Mouse (Mus musculus) midbrain, embryonic 11.5 days (tissue): ENCODE measurements around the gene Igf1r. TPM values are rescaled to one million over a fixed set of nuclear protein-coding genes. Genes with fewer than 3 reads are reported as not detected.

ENCODE experiments used
- ATAC-seq: fragments of 200-750 bp; cut with Nextera tagmentation; 2 replicates; pipeline ENCODE4 v1.8.0; 2017; ENCODE audit warnings: moderate TSS enrichment, moderate library complexity; ENCODE audit not compliant: low FRiP score
- DNase-seq: peaks from one replicate; pipeline ENCODE4 v3.0.0; 2015; ENCODE audit warnings: low spot score; ENCODE audit errors: missing footprints
- H3K27ac ChIP-seq: fragments of 300-500 bp; sonication (generic); 2 replicates; pipeline ENCODE4 v1.5.1; 2014; ENCODE audit warnings: low read depth, low read length
- H3K27me3 ChIP-seq: fragments of 300-500 bp; sonication (generic); 2 replicates; pipeline ENCODE4 v1.6.1; 2014; ENCODE audit warnings: mild to moderate bottlenecking, low read length, moderate library complexity, mixed read lengths; ENCODE audit not compliant: control insufficient read depth, insufficient read depth
- H3K36me3 ChIP-seq: fragments of 300-500 bp; sonication (generic); 2 replicates; pipeline ENCODE4 v1.6.1; 2014; ENCODE audit warnings: mild to moderate bottlenecking, low read length, moderate library complexity, mixed read lengths; ENCODE audit not compliant: control insufficient read depth, insufficient read depth
- H3K4me1 ChIP-seq: fragments of 300-500 bp; sonication (generic); 2 replicates; pipeline ENCODE4 v1.6.1; 2014; ENCODE audit warnings: low read length; ENCODE audit not compliant: control insufficient read depth, insufficient read depth
- H3K4me2 ChIP-seq: fragments of 300-500 bp; sonication (generic); 2 replicates; pipeline ENCODE4 v1.6.1; 2014; ENCODE audit warnings: mild to moderate bottlenecking, moderate library complexity
- H3K4me3 ChIP-seq: fragments of 300-500 bp; sonication (generic); 2 replicates; pipeline ENCODE4 v1.5.1; 2014; ENCODE audit warnings: low read depth, low read length
- H3K9ac ChIP-seq: fragments of 300-500 bp; sonication (generic); 2 replicates; pipeline ENCODE4 v1.6.1; 2014; ENCODE audit warnings: low read length
- H3K9me3 ChIP-seq: fragments of 300-500 bp; sonication (generic); 2 replicates; pipeline ENCODE4 v1.6.1; 2016; ENCODE audit warnings: low read length; ENCODE audit not compliant: control insufficient read depth
- WGBS: fragments of 180-500 bp; shearing (Covaris S2); extraction: QIAGEN DNeasy Blood & Tissue Kit; methylation state at CpG from one replicate; pipeline ENCODE4 v1.1.7; 2014; 5-methylcytosine and 5-hydroxymethylcytosine counted together
- polyA plus RNA-seq: library from polyadenylated mRNA; unstranded; fragments of >200 nt; fragmentation: Nextera tagmentation; extraction: Ambion mirVana; gene quantifications from 2 replicates; pipeline ENCODE4 v1.2.1, GENCODE M21; 2014

Gene Igf1r
- polyA plus RNA-seq, 1 experiment from 2014 or later = 20.0 TPM

- H3K9me3 ChIP-seq = no peaks in the 10 kb centered on the region
- DNase-seq (no peak), ATAC-seq (no peak)
- no peaks in the 10 kb centered on the region for H3K36me3 ChIP-seq
- H3K27me3 ChIP-seq = no peaks in the 10 kb centered on the region
- H3K27ac ChIP-seq = no peak overlapping the region
- peaks cover 24% of the 10 kb centered on the region for H3K4me1 ChIP-seq
- H3K4me2 ChIP-seq = no peak overlapping the region
- H3K4me3 ChIP-seq = no peak overlapping the region
- H3K9ac ChIP-seq = no peak overlapping the region
- WGBS = 74% methylated on average over 9 of the region's 9 CpGs
These were observed 16.4 kb downstream of the Igf1r start for GRCm38 (mm10) chr7:67969076-67969475.

GRCm38 (mm10) chr7:67973180-67974014 lies 20.8 kb downstream of the Igf1r start:
- Histone ChIP-seq H3K27ac (peak overlapping the region; percentile 14; the same call in 1 of the 2 replicates), H3K9ac (no peak overlapping the region), H3K4me3 (no peak overlapping the region), H3K27me3 (no peaks in the 10 kb centered on the region), H3K36me3 (no peaks in the 10 kb centered on the region), H3K9me3 (no peaks in the 10 kb centered on the region), H3K4me1 (peaks cover 24% of the 10 kb centered on the region), H3K4me2 (peak overlapping the region; percentile 7; the same call in 1 of the 2 replicates)
- 23% methylated on average over 15 of the region's 15 CpGs for WGBS
- no peak for DNase-seq
- ATAC-seq = no peak

DNA sequence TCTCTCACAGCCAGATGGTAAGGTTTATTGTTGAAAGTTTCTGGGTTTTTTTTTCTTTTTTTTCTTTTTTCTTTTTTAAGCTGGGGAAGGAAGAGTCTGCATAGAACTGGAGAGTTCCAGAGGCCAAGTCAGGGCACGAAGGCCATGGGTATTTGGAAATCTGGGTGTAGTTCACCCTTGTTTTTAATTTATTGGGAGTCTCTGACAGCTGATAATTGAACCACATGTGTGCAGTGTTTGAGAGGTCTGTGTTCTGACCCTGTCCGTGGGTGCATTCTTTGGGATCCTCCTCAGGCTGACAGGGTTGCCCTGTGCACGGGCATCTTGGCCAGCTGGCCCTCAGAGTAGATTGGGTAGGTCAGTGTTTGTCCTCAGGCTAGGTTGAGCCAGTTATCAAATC lies 29.3 kb downstream of the Igf1r start:
- no peak overlapping the region for H3K9ac ChIP-seq
- no peak for ATAC-seq
- no peak overlapping the region for H3K4me3 ChIP-seq
- peaks cover 3% of the 10 kb centered on the region for H3K4me1 ChIP-seq
- H3K27me3 ChIP-seq = no peaks in the 10 kb centered on the region
- H3K9me3 ChIP-seq = no peaks in the 10 kb centered on the region
- no peak for DNase-seq
- H3K27ac ChIP-seq = no peak overlapping the region
- WGBS = 69% methylated on average over 3 of the region's 3 CpGs
- H3K36me3 ChIP-seq = no peaks in the 10 kb centered on the region
- no peak overlapping the region for H3K4me2 ChIP-seq

- H3K4me2 ChIP-seq = no peak overlapping the region
- H3K27ac ChIP-seq = no peak overlapping the region
- H3K9me3 ChIP-seq = no peaks in the 10 kb centered on the region
- WGBS = 84% methylated on average over 8 of the region's 8 CpGs
- DNase-seq = no peak
- no peak for ATAC-seq
- no peaks in the 10 kb centered on the region for H3K36me3 ChIP-seq
- no peak overlapping the region for H3K9ac ChIP-seq
- no peak overlapping the region for H3K4me3 ChIP-seq
- no peaks in the 10 kb centered on the region for H3K27me3 ChIP-seq
- peaks cover 3% of the 10 kb centered on the region for H3K4me1 ChIP-seq
These were observed 30.2 kb downstream of the Igf1r start for GRCm38 (mm10) chr7:67982809-67983208.

- Histone ChIP-seq H3K27ac (no peak overlapping the region), H3K4me1 (peaks cover 3% of the 10 kb centered on the region), H3K36me3 (no peaks in the 10 kb centered on the region), H3K4me2 (no peak overlapping the region), H3K4me3 (no peak overlapping the region), H3K9me3 (no peaks in the 10 kb centered on the region), H3K9ac (no peak overlapping the region), H3K27me3 (no peaks in the 10 kb centered on the region)
- WGBS = 94% methylated on average over 7 of the region's 7 CpGs
- ATAC-seq = no peak
- DNase-seq = no peak
These were observed 30.8 kb downstream of the Igf1r start for GRCm38 (mm10) chr7:67983451-67983850.

DNA sequence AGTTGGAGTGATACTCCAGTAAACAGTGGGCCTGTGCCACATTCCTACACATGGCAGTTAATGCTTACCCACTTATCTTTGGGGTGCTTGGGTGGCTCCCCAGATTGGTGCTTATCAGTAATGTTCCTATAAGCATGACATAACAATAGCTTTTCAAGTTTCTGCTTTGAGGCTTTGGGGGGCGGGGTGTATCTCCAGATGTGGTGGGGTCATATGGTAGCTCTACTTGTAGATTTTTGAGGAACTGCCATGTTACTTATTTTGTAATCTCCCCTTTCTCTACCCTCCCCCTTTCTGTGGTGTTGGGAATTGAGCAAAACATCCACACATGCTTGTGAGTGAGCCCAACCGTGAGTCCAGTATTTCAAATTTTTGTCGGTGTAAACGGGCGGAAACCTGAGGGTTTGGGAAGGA lies 32.4 kb downstream of the Igf1r start:
- Histone ChIP-seq H3K36me3 (no peaks in the 10 kb centered on the region), H3K27me3 (no peaks in the 10 kb centered on the region), H3K4me1 (peaks cover 3% of the 10 kb centered on the region), H3K4me3 (no peak overlapping the region), H3K9ac (no peak overlapping the region), H3K4me2 (no peak overlapping the region), H3K27ac (no peak overlapping the region), H3K9me3 (no peaks in the 10 kb centered on the region)
- 93% methylated on average over 5 of the region's 5 CpGs for WGBS
- no peak for DNase-seq
- no peak for ATAC-seq

- no peak for ATAC-seq
These were observed 32.9 kb downstream of the Igf1r start for GRCm38 (mm10) chr7:67985511-67985910.

DNA sequence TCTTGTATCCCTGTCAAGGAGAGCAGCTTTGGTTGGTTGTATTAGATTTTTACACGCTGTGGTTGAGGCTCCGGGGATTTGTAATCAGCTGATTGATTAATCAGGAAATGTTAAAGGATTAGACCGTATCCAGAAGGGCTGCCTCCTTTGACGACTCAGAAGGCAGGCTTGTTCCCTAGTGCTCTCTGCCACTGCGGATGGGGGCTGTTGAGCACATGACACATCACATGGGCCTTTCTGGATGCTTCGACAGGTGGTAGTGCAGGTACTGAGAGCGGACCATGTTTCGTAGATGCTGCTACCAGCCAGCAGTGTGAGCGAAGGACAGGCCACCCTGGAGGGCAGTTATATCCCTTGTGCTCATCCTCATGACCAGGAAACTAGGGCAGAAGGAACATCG lies 33.6 kb downstream of the Igf1r start:
- no peaks in the 10 kb centered on the region for H3K9me3 ChIP-seq
- peaks cover 3% of the 10 kb centered on the region for H3K4me1 ChIP-seq
- H3K9ac ChIP-seq = no peak overlapping the region
- no peaks in the 10 kb centered on the region for H3K36me3 ChIP-seq
- ATAC-seq (no peak), DNase-seq (no peak)
- no peak overlapping the region for H3K4me3 ChIP-seq
- no peak overlapping the region for H3K27ac ChIP-seq
- no peak overlapping the region for H3K4me2 ChIP-seq
- H3K27me3 ChIP-seq = no peaks in the 10 kb centered on the region
- 66% methylated on average over 10 of the region's 10 CpGs for WGBS

More at GRCm38 (mm10) chr7:67985511-67985910, 32.9 kb downstream of the Igf1r start:
- 72% methylated on average over 5 of the region's 5 CpGs for WGBS
- Histone ChIP-seq H3K27me3 (no peaks in the 10 kb centered on the region), H3K4me1 (peaks cover 3% of the 10 kb centered on the region), H3K4me3 (no peak overlapping the region), H3K9me3 (no peaks in the 10 kb centered on the region), H3K36me3 (no peaks in the 10 kb centered on the region), H3K4me2 (no peak overlapping the region), H3K9ac (no peak overlapping the region), H3K27ac (no peak overlapping the region)
- DNase-seq = no peak

DNA sequence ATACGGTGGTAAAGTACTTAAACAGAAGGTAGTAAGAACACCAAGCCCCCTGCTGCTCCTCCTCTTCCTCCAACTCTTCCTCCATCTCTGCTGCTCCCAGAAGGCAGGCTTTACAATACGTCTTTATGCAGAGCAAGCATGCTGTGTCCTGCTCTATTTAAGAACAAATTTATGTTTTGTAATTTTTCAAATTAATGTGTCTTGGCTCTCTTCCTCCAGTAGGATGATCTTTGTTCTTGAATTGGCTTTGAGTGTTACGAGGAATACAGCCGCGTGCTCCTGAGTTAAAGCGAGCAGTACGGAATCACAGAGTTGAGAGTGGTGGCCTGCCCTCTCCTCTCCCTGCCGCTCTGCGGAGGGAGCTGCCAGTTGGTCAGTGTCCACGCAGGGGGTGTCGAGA lies 34.2 kb downstream of the Igf1r start:
- H3K4me2 ChIP-seq = no peak overlapping the region
- no peak overlapping the region for H3K4me3 ChIP-seq
- H3K27ac ChIP-seq = no peak overlapping the region
- no peaks in the 10 kb centered on the region for H3K36me3 ChIP-seq
- no peak for DNase-seq
- ATAC-seq = no peak
- H3K9ac ChIP-seq = no peak overlapping the region
- H3K27me3 ChIP-seq = no peaks in the 10 kb centered on the region
- H3K4me1 ChIP-seq = peaks cover 3% of the 10 kb centered on the region
- H3K9me3 ChIP-seq = no peaks in the 10 kb centered on the region
- 88% methylated on average over 11 of the region's 11 CpGs for WGBS
